Mouse (Mus musculus): ENCODE results near the gene Tmem238l.

DNA sequence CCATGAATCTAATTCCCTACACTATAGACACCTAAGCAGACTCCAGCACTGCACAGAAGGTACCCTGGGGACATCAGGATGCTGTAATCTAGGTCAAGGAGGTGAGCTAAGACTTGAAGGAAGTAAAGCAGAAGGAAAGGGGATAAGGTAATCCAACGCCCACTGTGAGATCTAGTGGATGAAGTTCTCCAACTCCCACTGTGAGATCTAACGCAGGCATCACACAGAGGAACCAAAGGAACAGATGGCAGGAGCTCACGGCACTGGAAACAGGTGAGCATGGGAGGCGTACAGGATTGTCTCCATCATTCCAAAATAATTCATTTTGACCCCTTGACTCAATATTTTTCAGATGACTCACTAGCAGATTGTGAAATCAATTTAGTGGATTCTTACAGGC lies 40.0 kb downstream of the Tmem238l start:
- no peak for TF ChIP-seq CTCF (IDR thresholded peaks at IDR 0.05; ENCODE audit: control insufficient read depth, insufficient read depth, insufficient read length)
- TF ChIP-seq MAX (IDR thresholded peaks at IDR 0.05): no peak
- TF ChIP-seq MYOD1 (IDR thresholded peaks at IDR 0.05; ENCODE audit: control insufficient read depth, insufficient read length, low read depth): no peak
- TF ChIP-seq USF1 (IDR thresholded peaks at IDR 0.05; ENCODE audit: low read depth): no peak
- no peak for TF ChIP-seq MYOG (IDR thresholded peaks at IDR 0.05; ENCODE audit: control insufficient read depth, extremely low read depth, insufficient read length)

Measured in C2C12 (cell line).